Comparison of ENCODE assay signal across 19 mouse cellular contexts in genomic region chr3:127891906-127892305, GRCm38 (mm10). TPM values are rescaled to one million over a fixed set of nuclear protein-coding genes. Genes with fewer than 3 reads are reported as not detected.
A peak's percentile ranks its signal among the peaks of the same experiment; 100 is the strongest.
DNase-seq lines count a peak whose midpoint lies in the region; ATAC-seq and TF ChIP-seq lines count a peak whose summit lies in the region.
"Had no signal": no experiment of that assay in that cellular context is flagged by ENCODE, and none has a peak within 500 bp of the region (broad histone marks: within the 10 kb centered on the region; RNA-seq: fewer than 3 reads in every experiment).

No protein-coding gene starts in this region.

- peak overlapping the region; percentile 73 for H3K4me2 ChIP-seq in liver, embryonic 16.5 days (ENCODE audit: low read depth, low read length)
- H3K4me2 ChIP-seq in hindbrain, embryonic 16.5 days (ENCODE audit: low read length), result no peak overlapping the region; the same call in 1 of the 2 replicates
- no peak overlapping the region for H3K4me2 ChIP-seq in forebrain, postnatal 0 days (ENCODE audit: low read depth)
- H3K4me2 ChIP-seq: forebrain, embryonic 13.5 days; hindbrain, embryonic 13.5 days; lung, embryonic 14.5 days; neural tube, embryonic 13.5 days; stomach, embryonic 15.5 days had no signal

- TF ChIP-seq CTCF in brain, embryonic 14.5 days (IDR thresholded peaks at IDR 0.05; ENCODE audit: borderline replicate concordance, extremely low read depth, insufficient read depth, insufficient read length), result no peak
- no peak for TF ChIP-seq CTCF in forebrain, postnatal 0 days (IDR thresholded peaks at IDR 0.05; ENCODE audit: low read depth)

- no peak for ATAC-seq in liver, embryonic 16.5 days (ENCODE audit: low read depth)
- no peak for ATAC-seq in hindbrain, embryonic 16.5 days
- no peak for ATAC-seq in forebrain, postnatal 0 days
- ATAC-seq: forebrain, embryonic 13.5 days; intestine, postnatal 0 days had no signal

- WGBS in liver, embryonic 16.5 days (ENCODE audit: insufficient replicate concordance), result 58% methylated on average over 10 of the region's 10 CpGs
- 38% methylated on average over 10 of the region's 10 CpGs for WGBS in hindbrain, embryonic 16.5 days
- WGBS in forebrain, postnatal 0 days, result 41% methylated on average over 10 of the region's 10 CpGs

- peak; percentile 46 for DNase-seq in thymus, postnatal 0 days (ENCODE audit: low spot score)
- no peak for DNase-seq in thymus, postnatal 25 days
- peak; percentile 37 for DNase-seq in brain, embryonic 14.5 days (ENCODE audit: low read depth)
- DNase-seq in thymus, postnatal 4 days, result peak; percentile 33
- DNase-seq in forebrain, postnatal 0 days, result no peak
- no peak for DNase-seq in gastrocnemius, postnatal 36 days
- DNase-seq: cerebellum, adult 2 months; gastrocnemius, postnatal 14 days; heart, postnatal 14 days; lung, embryonic 14.5 days; lung, postnatal 36 days had no signal

- H3K9me3 ChIP-seq in liver, embryonic 16.5 days (replicated peaks; ENCODE audit: control insufficient read depth, low read length), result no peaks in the 10 kb centered on the region
- no peaks in the 10 kb centered on the region for H3K9me3 ChIP-seq in hindbrain, embryonic 16.5 days (ENCODE audit: control insufficient read depth, low read length)
- no peaks in the 10 kb centered on the region for H3K9me3 ChIP-seq in forebrain, postnatal 0 days (ENCODE audit: low read length)
- H3K9me3 ChIP-seq: forebrain, embryonic 13.5 days; heart, embryonic 10.5 days; hindbrain, embryonic 13.5 days; neural tube, embryonic 13.5 days; stomach, embryonic 15.5 days had no signal

- peaks cover 17% of the 10 kb centered on the region for H3K36me3 ChIP-seq in liver, embryonic 16.5 days (ENCODE audit: control insufficient read depth, insufficient read depth)
- no peaks in the 10 kb centered on the region for H3K36me3 ChIP-seq in hindbrain, embryonic 16.5 days (ENCODE audit: control insufficient read depth, insufficient read depth, low read length)
- H3K36me3 ChIP-seq in forebrain, postnatal 0 days (ENCODE audit: insufficient read depth), result no peaks in the 10 kb centered on the region
- H3K36me3 ChIP-seq: heart, embryonic 10.5 days; hindbrain, embryonic 13.5 days; neural tube, embryonic 13.5 days had no signal

- peaks cover 48% of the 10 kb centered on the region for H3K4me1 ChIP-seq in liver, embryonic 16.5 days (ENCODE audit: control insufficient read depth, low read depth, low read length)
- no peaks in the 10 kb centered on the region; the same call in 1 of the 2 replicates for H3K4me1 ChIP-seq in hindbrain, embryonic 16.5 days (ENCODE audit: control insufficient read depth, insufficient read depth, low read depth, low read length)
- H3K4me1 ChIP-seq in forebrain, postnatal 0 days (ENCODE audit: insufficient read depth), result no peaks in the 10 kb centered on the region
- H3K4me1 ChIP-seq: neural tube, embryonic 13.5 days; stomach, embryonic 15.5 days had no signal

- peak overlapping the region; percentile 80 for H3K27ac ChIP-seq in liver, embryonic 16.5 days (ENCODE audit: low read length)
- H3K27ac ChIP-seq in hindbrain, embryonic 16.5 days (ENCODE audit: low read depth, low read length), result no peak overlapping the region
- no peak overlapping the region for H3K27ac ChIP-seq in forebrain, postnatal 0 days (ENCODE audit: low read depth, low read length)
- H3K27ac ChIP-seq: forebrain, embryonic 13.5 days; heart, embryonic 10.5 days; hindbrain, embryonic 13.5 days; neural tube, embryonic 13.5 days; stomach, embryonic 15.5 days had no signal

- H3K4me3 ChIP-seq in liver, embryonic 16.5 days (ENCODE audit: low read depth, low read length), result peak overlapping the region; percentile 57
- H3K4me3 ChIP-seq in hindbrain, embryonic 16.5 days (ENCODE audit: low read length), result no peak overlapping the region
- H3K4me3 ChIP-seq in forebrain, postnatal 0 days (ENCODE audit: low read depth, low read length), result no peak overlapping the region
- H3K4me3 ChIP-seq: forebrain, embryonic 13.5 days; heart, embryonic 10.5 days; hindbrain, embryonic 13.5 days; neural tube, embryonic 13.5 days; stomach, embryonic 15.5 days had no signal

- intact Hi-C loops in gastrocnemius, postnatal 36 days (cut with DNase I), result loop anchor here (10.0 kb wide), 1 partner anchor 1933 kb away; the partner anchor contains the start of gene Rrh

- no peak for TF ChIP-seq POLR2A in brain, embryonic 14.5 days (IDR thresholded peaks at IDR 0.05; ENCODE audit: borderline replicate concordance, extremely low read depth, insufficient read depth, insufficient read length, poor library complexity, severe bottlenecking)

- H3K27me3 ChIP-seq in liver, embryonic 16.5 days (ENCODE audit: control insufficient read depth, insufficient read depth, low read depth, low read length), result no peaks in the 10 kb centered on the region
- no peaks in the 10 kb centered on the region for H3K27me3 ChIP-seq in hindbrain, embryonic 16.5 days (replicated peaks; ENCODE audit: control insufficient read depth, insufficient read depth, low read length)
- H3K27me3 ChIP-seq in forebrain, postnatal 0 days (ENCODE audit: insufficient read depth, low read length), result no peaks in the 10 kb centered on the region
- H3K27me3 ChIP-seq: stomach, embryonic 15.5 days had no signal

- peak overlapping the region; percentile 8 for H3K9ac ChIP-seq in liver, embryonic 16.5 days (ENCODE audit: low read depth, low read length)
- no peak overlapping the region for H3K9ac ChIP-seq in hindbrain, embryonic 16.5 days (ENCODE audit: low read depth, low read length)
- no peak overlapping the region for H3K9ac ChIP-seq in forebrain, postnatal 0 days
- H3K9ac ChIP-seq: forebrain, embryonic 13.5 days; hindbrain, embryonic 13.5 days; lung, embryonic 14.5 days; neural tube, embryonic 13.5 days; stomach, embryonic 15.5 days had no signal

RNA-seq across cellular contexts. Expression of gene Fam241a, which starts 4.2 kb away (rescaled TPM):
- polyA plus RNA-seq in thymus, postnatal 0 days (2015; fragmentation: Nextera tagmentation; extraction: Ambion mirVana), result 18.6 and 21.8 TPM in 2 replicates
- 6.1 and 6.3 TPM in 2 replicates for polyA plus RNA-seq in brain, embryonic 14.5 days (2012; rRNA removed)
- 30.8 and 32.7 TPM in 2 replicates for polyA plus RNA-seq in liver, embryonic 16.5 days (2015; fragmentation: Nextera tagmentation; extraction: Ambion mirVana)
- polyA plus RNA-seq in hindbrain, embryonic 16.5 days (2015; fragmentation: Nextera tagmentation; extraction: Ambion mirVana), result 5.4 and 7.6 TPM in 2 replicates
- total RNA-seq in forebrain, postnatal 0 days (2014; rRNA removed), result 7.4 and 15.5 TPM in 2 replicates
- 12.4 and 13.7 TPM in 2 replicates for polyA plus RNA-seq in forebrain, postnatal 0 days (2015; fragmentation: Nextera tagmentation; extraction: Ambion mirVana)
- 1 to 10 TPM; 2.8 to 3.4 TPM for total RNA-seq in gastrocnemius, postnatal 36 days (2021)

RNA-seq across cellular contexts. Expression of gene Ap1ar, which starts 54.6 kb away (rescaled TPM):
- 26.3 and 32.4 TPM in 2 replicates for polyA plus RNA-seq in thymus, postnatal 0 days (2015; fragmentation: Nextera tagmentation; extraction: Ambion mirVana)
- 43.9 and 69.3 TPM in 2 replicates for polyA plus RNA-seq in brain, embryonic 14.5 days (2012; rRNA removed)
- polyA plus RNA-seq in liver, embryonic 16.5 days (2015; fragmentation: Nextera tagmentation; extraction: Ambion mirVana), result 13.1 and 15.4 TPM in 2 replicates
- 83.0 and 86.3 TPM in 2 replicates for polyA plus RNA-seq in hindbrain, embryonic 16.5 days (2015; fragmentation: Nextera tagmentation; extraction: Ambion mirVana)
- 119 and 124 TPM in 2 replicates for total RNA-seq in forebrain, postnatal 0 days (2014; rRNA removed)
- 44.7 and 68.0 TPM in 2 replicates for polyA plus RNA-seq in forebrain, postnatal 0 days (2015; fragmentation: Nextera tagmentation; extraction: Ambion mirVana)
- 10 to 100 TPM; 19.6 to 20.9 TPM for total RNA-seq in gastrocnemius, postnatal 36 days (2021)

Comparison
In these comparisons a context has a peak if more than half of its experiments do, and no peak if none do; other contexts are left out.
1. DNase-seq: peak in thymus, postnatal 0 days (single experiment), brain, embryonic 14.5 days (single experiment) and thymus, postnatal 4 days (single experiment); none in thymus, postnatal 25 days (single experiment), forebrain, postnatal 0 days (single experiment) and gastrocnemius, postnatal 36 days (0 of 2).